Mouse (Mus musculus): ENCODE results near the gene Lamtor4. TPM values are rescaled to one million over a fixed set of nuclear protein-coding genes. Genes with fewer than 3 reads are reported as not detected.
A peak's percentile ranks its signal among the peaks of the same experiment; 100 is the strongest.

Gene Lamtor4
- polyA plus RNA-seq, 1 experiment = 136 TPM

- no peak for DNase-seq (ENCODE audit: low spot score)
Observed at GRCm38 (mm10) chr5:138260834-138261233, 5.6 kb downstream of the Lamtor4 start.

- DNase-seq (ENCODE audit: low spot score) = no peak
Observed at GRCm38 (mm10) chr5:138262001-138262400, 6.7 kb downstream of the Lamtor4 start.

GRCm38 (mm10) chr5:138262582-138263240 lies 7.4 kb downstream of the Lamtor4 start:
- DNase-seq (ENCODE audit: low spot score) = no peak

GRCm38 (mm10) chr5:138263260-138264206 lies 8.3 kb downstream of the Lamtor4 start, which contains the start of gene BC037034:
Gene BC037034 (minus strand): TSS chr5:138264033.
- peak; percentile 80 for DNase-seq (ENCODE audit: low spot score)

- no peak for DNase-seq (ENCODE audit: low spot score)
Observed at GRCm38 (mm10) chr5:138264207-138264578, 8.9 kb downstream of the Lamtor4 start.

- no peak for DNase-seq (ENCODE audit: low spot score)
Observed at GRCm38 (mm10) chr5:138265712-138266111, 10.4 kb downstream of the Lamtor4 start.

GRCm38 (mm10) chr5:138267114-138267513 lies 11.8 kb downstream of the Lamtor4 start:
- no peak for DNase-seq (ENCODE audit: low spot score)

GRCm38 (mm10) chr5:138268980-138269379 lies 13.7 kb downstream of the Lamtor4 start:
- DNase-seq (ENCODE audit: low spot score) = no peak

- DNase-seq (ENCODE audit: low spot score) = no peak
Observed at GRCm38 (mm10) chr5:138271232-138271631, 15.9 kb downstream of the Lamtor4 start.

GRCm38 (mm10) chr5:138272409-138272923 lies 17.2 kb downstream of the Lamtor4 start, which contains the start of gene Gal3st4:
Gene Gal3st4 (minus strand): TSS chr5:138272840.
- no peak for DNase-seq (ENCODE audit: low spot score)

GRCm38 (mm10) chr5:138274186-138274585 lies 18.9 kb downstream of the Lamtor4 start:
- no peak for DNase-seq (ENCODE audit: low spot score)

GRCm38 (mm10) chr5:138275216-138276050 lies 20.2 kb downstream of the Lamtor4 start:
- DNase-seq (ENCODE audit: low spot score) = no peak

GRCm38 (mm10) chr5:138277994-138278393 lies 22.7 kb downstream of the Lamtor4 start:
- no peak for DNase-seq (ENCODE audit: low spot score)

- peak; percentile 67 for DNase-seq (ENCODE audit: low spot score)
Observed at GRCm38 (mm10) chr5:138279585-138280424, 24.5 kb downstream of the Lamtor4 start, which contains the start of the genes Gm43720, Gpc2 and Stag3. Gene Gm43720 (minus strand): TSS chr5:138279958. Gene Gpc2 (minus strand): TSS chr5:138280005. Gene Stag3 (plus strand): TSS chr5:138280240.

- no peak for DNase-seq (ENCODE audit: low spot score)
Observed at GRCm38 (mm10) chr5:138280425-138280768, 25.1 kb downstream of the Lamtor4 start.

- no peak for DNase-seq (ENCODE audit: low spot score)
Observed at GRCm38 (mm10) chr5:138280829-138281228, 25.5 kb downstream of the Lamtor4 start.

- no peak for DNase-seq (ENCODE audit: low spot score)
Observed at GRCm38 (mm10) chr5:138281798-138282197, 26.5 kb downstream of the Lamtor4 start.

GRCm38 (mm10) chr5:138283540-138283939 lies 28.3 kb downstream of the Lamtor4 start:
- no peak for DNase-seq (ENCODE audit: low spot score)

- DNase-seq (ENCODE audit: low spot score) = no peak
Observed at GRCm38 (mm10) chr5:138287861-138288260, 32.6 kb downstream of the Lamtor4 start.

- no peak for DNase-seq (ENCODE audit: low spot score)
Observed at GRCm38 (mm10) chr5:138291638-138292037, 36.4 kb downstream of the Lamtor4 start.

- DNase-seq (ENCODE audit: low spot score) = no peak
Observed at GRCm38 (mm10) chr5:138294158-138294557, 38.9 kb downstream of the Lamtor4 start.
